Mouse (Mus musculus) small intestine, adult 2 months (tissue): ENCODE data around the gene 4930402F06Rik. TPM values are rescaled to one million over a fixed set of nuclear protein-coding genes. Genes with fewer than 3 reads are reported as not detected.

Source experiments
- H3K27ac ChIP-seq: fragments of 200-500 bp; 2 replicates; pipeline ENCODE4 v1.5.1; 2012; ENCODE audit warnings: low read depth, low read length, control low read depth, inconsistent platforms; ENCODE audit not compliant: insufficient read depth
- H3K27me3 ChIP-seq: fragments of 200-500 bp; 2 replicates; pipeline ENCODE4 v1.6.1; 2012; ENCODE audit warnings: mild to moderate bottlenecking, moderate library complexity, low read length, inconsistent platforms; ENCODE audit not compliant: control insufficient read depth, insufficient read depth
- H3K36me3 ChIP-seq: fragments of 200-500 bp; 2 replicates; pipeline ENCODE4 v1.6.1; 2012; ENCODE audit warnings: mild to moderate bottlenecking, low read length, control low read depth, inconsistent platforms; ENCODE audit not compliant: control insufficient read depth, insufficient read depth
- H3K4me1 ChIP-seq: fragments of 200-500 bp; 2 replicates; pipeline ENCODE4 v1.6.1; 2012; ENCODE audit warnings: low read length, inconsistent platforms, mixed read lengths; ENCODE audit not compliant: control insufficient read depth, insufficient read depth, insufficient read length
- H3K4me3 ChIP-seq: fragments of 200-500 bp; 2 replicates; pipeline ENCODE4 v1.5.1; 2012; ENCODE audit warnings: low read depth, mild to moderate bottlenecking, control low read depth, inconsistent platforms, low read length, moderate library complexity
- CTCF ChIP-seq: fragments of 200-500 bp; IDR thresholded peaks from 2 replicates; pipeline ENCODE4 v1.5.1; 2012; ENCODE audit warnings: low read depth, mild to moderate bottlenecking, control low read depth, inconsistent platforms, low read length, moderate library complexity, mixed read lengths; ENCODE audit not compliant: insufficient replicate concordance, insufficient read length; ENCODE audit errors: extremely low read depth
- POLR2A ChIP-seq: fragments of 200-500 bp; IDR thresholded peaks from 2 replicates; pipeline ENCODE4 v1.6.1; 2012; ENCODE audit warnings: low read depth, mild to moderate bottlenecking, control low read depth, inconsistent platforms, low read length, moderate library complexity
- WGBS: fragments of 180-500 bp; shearing (Covaris S2); methylation state at CpG from one replicate; pipeline ENCODE4 v1.1.7; 2018; 5-methylcytosine and 5-hydroxymethylcytosine counted together
- polyA plus RNA-seq: library from polyadenylated mRNA; depleted of rRNA; stranded (reverse); fragments of >200 nt; gene quantifications from 2 replicates; pipeline ENCODE4 v1.2.3, GENCODE M21; 2012

The 4930402F06Rik gene
- polyA plus RNA-seq, 1 experiment: not detected

GRCm38 (mm10) chr2:35417231-35417630 lies 20.3 kb upstream of the 4930402F06Rik start:
- TF ChIP-seq CTCF (no peak), POLR2A (no peak)
- 52% methylated on average over 1 of the region's 1 CpGs for WGBS
- peaks cover 1% of the 10 kb centered on the region; the same call in 1 of the 2 replicates for H3K36me3 ChIP-seq

GRCm38 (mm10) chr2:35416473-35416872 lies 19.5 kb upstream of the 4930402F06Rik start:
- Histone ChIP-seq H3K36me3 (0 out of 2 replicates have a peak, but pooled peaks cover 1% of the 10 kb centered on the region), H3K27ac (no peak overlapping the region), H3K4me1 (no peaks in the 10 kb centered on the region; the same call in 1 of the 2 replicates), H3K27me3 (no peaks in the 10 kb centered on the region), H3K4me3 (no peak overlapping the region)
- TF ChIP-seq POLR2A (no peak), CTCF (no peak)
- WGBS: 72% methylated on average over 6 of the region's 6 CpGs

More at GRCm38 (mm10) chr2:35417231-35417630, 20.3 kb upstream of the 4930402F06Rik start:
- H3K4me3 ChIP-seq: no peak overlapping the region
- no peaks in the 10 kb centered on the region; the same call in 1 of the 2 replicates for H3K4me1 ChIP-seq
- H3K27me3 ChIP-seq: no peaks in the 10 kb centered on the region
- H3K27ac ChIP-seq: no peak overlapping the region

DNA sequence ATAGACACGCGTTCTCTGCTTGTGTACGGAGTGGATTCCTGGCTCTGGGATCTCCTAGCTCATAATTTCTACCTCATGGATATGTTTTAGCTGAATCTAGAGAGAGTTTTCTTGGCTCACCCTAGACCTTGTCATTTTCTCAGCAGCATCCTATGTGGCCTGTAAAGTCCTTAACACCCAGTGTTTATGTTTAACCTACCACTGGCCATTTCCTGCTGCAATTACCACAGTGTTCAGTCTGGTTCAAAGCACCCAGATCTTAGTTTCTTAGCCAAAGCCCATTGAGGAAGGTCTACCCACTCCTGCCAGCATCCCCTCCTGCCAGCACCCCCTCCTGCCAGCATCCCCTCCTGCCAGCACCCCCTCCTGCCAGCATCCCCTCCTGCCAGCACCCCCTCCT lies 15.8 kb upstream of the 4930402F06Rik start:
- TF ChIP-seq POLR2A: no peak
- no peak for TF ChIP-seq CTCF
- Histone ChIP-seq H3K4me3 (no peak overlapping the region), H3K36me3 (no peaks in the 10 kb centered on the region), H3K27me3 (no peaks in the 10 kb centered on the region), H3K4me1 (no peaks in the 10 kb centered on the region; the same call in 1 of the 2 replicates), H3K27ac (no peak overlapping the region)
- WGBS: 87% methylated on average over 3 of the region's 3 CpGs

GRCm38 (mm10) chr2:35412246-35412645 lies 15.3 kb upstream of the 4930402F06Rik start:
- H3K36me3 ChIP-seq: no peaks in the 10 kb centered on the region
- no peak overlapping the region for H3K4me3 ChIP-seq
- H3K4me1 ChIP-seq: no peaks in the 10 kb centered on the region; the same call in 1 of the 2 replicates
- H3K27me3 ChIP-seq: no peaks in the 10 kb centered on the region
- H3K27ac ChIP-seq: no peak overlapping the region
- TF ChIP-seq POLR2A (no peak), CTCF (no peak)
- WGBS: 71% methylated on average over 2 of the region's 2 CpGs

- H3K36me3 ChIP-seq: no peaks in the 10 kb centered on the region
- no peak overlapping the region for H3K27ac ChIP-seq
- no peaks in the 10 kb centered on the region for H3K27me3 ChIP-seq
- TF ChIP-seq CTCF (no peak), POLR2A (no peak)
- no peak overlapping the region for H3K4me3 ChIP-seq
- WGBS: 48% methylated on average over 10 of the region's 10 CpGs
- H3K4me1 ChIP-seq: no peaks in the 10 kb centered on the region; the same call in 1 of the 2 replicates
Measured at GRCm38 (mm10) chr2:35411640-35412190, 14.7 kb upstream of the 4930402F06Rik start.

DNA sequence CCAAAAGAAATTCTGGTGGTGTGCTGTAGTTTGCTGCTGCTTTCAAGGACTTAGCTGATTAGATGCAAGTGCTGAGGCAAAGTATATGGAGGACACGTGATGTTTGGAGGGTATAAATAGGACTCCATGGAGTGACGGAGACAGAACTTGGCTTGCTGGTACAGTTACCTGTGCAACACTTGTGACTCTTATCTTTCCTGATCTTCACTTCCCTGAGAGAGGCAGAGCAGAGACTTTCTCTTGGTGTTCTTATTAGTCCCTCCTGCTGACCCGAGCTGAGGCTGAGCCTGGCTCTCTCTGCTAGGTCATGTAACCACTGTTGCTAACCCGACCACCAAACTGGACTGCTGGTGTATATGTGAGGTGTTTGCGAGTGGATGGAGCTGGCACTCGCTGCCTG lies 12.5 kb upstream of the 4930402F06Rik start:
- Histone ChIP-seq H3K27me3 (no peaks in the 10 kb centered on the region), H3K4me3 (no peak overlapping the region), H3K27ac (no peak overlapping the region), H3K4me1 (no peaks in the 10 kb centered on the region; the same call in 1 of the 2 replicates), H3K36me3 (no peaks in the 10 kb centered on the region; the same call in 1 of the 2 replicates)
- WGBS: 82% methylated on average over 6 of the region's 6 CpGs
- no peak for TF ChIP-seq POLR2A
- TF ChIP-seq CTCF: no peak

DNA sequence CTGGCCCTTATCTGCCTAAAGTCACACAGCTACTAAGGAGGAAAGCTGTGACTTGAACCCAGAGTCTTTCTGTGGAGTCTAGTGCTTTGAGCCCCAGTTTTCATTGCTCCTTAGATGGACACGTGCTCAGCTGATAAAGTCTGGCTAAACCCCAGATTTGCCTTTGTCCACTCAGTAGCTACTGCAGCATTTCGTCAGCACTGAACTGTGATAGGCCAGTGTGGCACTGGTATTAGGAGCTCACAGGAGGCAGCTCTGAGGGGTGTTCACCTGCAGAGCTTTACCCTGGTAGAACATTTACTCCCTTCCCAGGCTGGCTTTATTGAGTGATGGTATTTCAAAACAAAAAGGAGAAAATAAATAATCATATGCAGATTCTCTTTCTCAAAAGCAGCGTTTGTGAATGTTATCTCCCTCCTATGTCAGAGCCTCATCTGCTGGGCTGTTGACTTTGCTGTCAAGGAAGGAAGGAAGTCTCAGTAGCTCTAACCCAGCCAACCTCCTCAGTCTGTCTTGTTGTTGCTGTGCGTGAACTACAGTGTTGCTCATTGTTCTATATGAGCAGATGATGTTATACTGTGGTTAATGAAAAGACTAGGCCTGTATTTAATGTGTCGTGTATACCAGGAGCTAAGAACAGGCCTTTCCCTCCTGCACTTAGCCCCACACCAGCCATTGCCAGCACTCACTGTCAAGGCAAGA lies 11.6 kb upstream of the 4930402F06Rik start:
- H3K27me3 ChIP-seq: no peaks in the 10 kb centered on the region
- H3K4me3 ChIP-seq: no peak overlapping the region
- H3K27ac ChIP-seq: no peak overlapping the region
- no peaks in the 10 kb centered on the region; the same call in 1 of the 2 replicates for H3K36me3 ChIP-seq
- no peaks in the 10 kb centered on the region; the same call in 1 of the 2 replicates for H3K4me1 ChIP-seq
- 63% methylated on average over 5 of the region's 5 CpGs for WGBS
- no peak for TF ChIP-seq CTCF
